Mouse (Mus musculus) heart, postnatal 0 days (tissue): ENCODE measurements around the gene Gjb2. TPM values are rescaled to one million over a fixed set of nuclear protein-coding genes. Genes with fewer than 3 reads are reported as not detected.
"Not testable (repeated sequence)": the region's sequence is repeated elsewhere in the genome, so short reads cannot be mapped to it uniquely, and the experiment has no call there.

Experiments
- ATAC-seq: fragments of 200-750 bp; cut with Nextera tagmentation; 2 replicates; pipeline ENCODE4 v1.8.0; 2017; ENCODE audit warnings: low read depth, moderate number of reproducible peaks, moderate library complexity; ENCODE audit not compliant: insufficient read depth
- DNase-seq: peaks from one replicate; pipeline ENCODE4 v3.0.0-alpha.2; 2016; ENCODE audit warnings: low spot score
- H3K27ac ChIP-seq: fragments of 300-500 bp; sonication (generic); 2 replicates; pipeline ENCODE4 v1.5.1; 2014; ENCODE audit warnings: low read depth, mild to moderate bottlenecking
- H3K27me3 ChIP-seq: fragments of 300-500 bp; sonication (generic); 2 replicates; pipeline ENCODE4 v1.6.1; 2014; ENCODE audit warnings: low read length, mixed read lengths; ENCODE audit not compliant: control insufficient read depth, insufficient read depth
- H3K36me3 ChIP-seq: fragments of 300-500 bp; sonication (generic); replicated peaks from 2 replicates; pipeline ENCODE4 v1.6.1; 2014; ENCODE audit warnings: low read length, mixed read lengths; ENCODE audit not compliant: control insufficient read depth, insufficient read depth
- H3K4me1 ChIP-seq: fragments of 300-500 bp; sonication (generic); 2 replicates; pipeline ENCODE4 v1.6.1; 2014; ENCODE audit warnings: antibody characterized with exemption; ENCODE audit not compliant: control insufficient read depth, insufficient read depth
- H3K4me2 ChIP-seq: fragments of 300-500 bp; sonication (generic); 2 replicates; pipeline ENCODE4 v1.6.1; 2014; ENCODE audit warnings: low read depth, mild to moderate bottlenecking, low read length, moderate library complexity
- H3K4me3 ChIP-seq: fragments of 300-500 bp; sonication (generic); 2 replicates; pipeline ENCODE4 v1.5.1; 2014; ENCODE audit warnings: low read depth, low read length
- H3K9ac ChIP-seq: fragments of 300-500 bp; sonication (generic); replicated peaks from 2 replicates; pipeline ENCODE4 v1.6.1; 2014; ENCODE audit warnings: low read depth, low read length, mixed read lengths
- H3K9me3 ChIP-seq: fragments of 300-500 bp; sonication (generic); replicated peaks from 2 replicates; pipeline ENCODE4 v1.6.1; 2016; ENCODE audit warnings: low read length; ENCODE audit not compliant: control insufficient read depth
- CTCF ChIP-seq: IDR thresholded peaks from 2 replicates; pipeline ENCODE4 v1.5.1; 2016; ENCODE audit warnings: antibody characterized with exemption, control low read depth, low read depth
- EP300 ChIP-seq: IDR thresholded peaks from 2 replicates; pipeline ENCODE4 v1.6.1; 2016; ENCODE audit warnings: antibody characterized with exemption, low read depth
- WGBS: fragments of 180-500 bp; shearing (Covaris S2); extraction: QIAGEN DNeasy Blood & Tissue Kit; methylation state at CpG from one replicate; pipeline ENCODE4 v1.1.7; 2014; 5-methylcytosine and 5-hydroxymethylcytosine counted together
- polyA plus RNA-seq: library from polyadenylated mRNA; unstranded; fragments of >200 nt; fragmentation: Nextera tagmentation; extraction: Ambion mirVana; gene quantifications from 2 replicates; pipeline ENCODE4 v1.2.1, GENCODE M21; 2015
- total RNA-seq: library from RNA; depleted of rRNA; stranded (reverse); fragments of >200 nt; gene quantifications from 2 replicates; pipeline ENCODE4 v1.2.3, GENCODE M21; 2014; ENCODE audit warnings: low replicate concordance; rRNA removed

Gene Gjb2
- total and polyA plus RNA-seq, 2 experiments from 2014 or later, result 0.04 to 0.10 TPM

DNA sequence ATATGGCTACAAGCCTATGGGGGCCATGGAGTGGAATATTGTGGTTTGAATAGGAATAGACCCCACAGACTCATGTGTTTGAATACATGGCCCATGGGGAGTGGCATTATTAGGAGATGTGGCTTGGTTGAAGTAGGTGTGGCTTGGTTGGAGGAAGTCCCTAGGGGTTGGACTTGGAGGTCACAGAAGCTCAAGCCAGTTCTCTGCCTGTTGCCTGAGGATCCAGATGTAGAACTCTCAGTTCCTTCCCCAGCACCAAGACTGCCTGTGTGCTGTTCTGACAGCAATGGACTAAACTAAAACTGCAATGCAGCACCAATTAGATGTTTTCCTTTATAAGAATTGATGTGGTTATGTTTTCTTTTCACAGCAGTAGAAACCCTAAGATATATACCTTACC lies 38.4 kb downstream of the Gjb2 start:
- Histone ChIP-seq H3K27ac (no peak overlapping the region), H3K27me3 (no peaks in the 10 kb centered on the region), H3K4me2 (no peak overlapping the region), H3K4me3 (no peak overlapping the region), H3K9ac (no peak overlapping the region), H3K9me3 (no peaks in the 10 kb centered on the region), H3K36me3 (no peaks in the 10 kb centered on the region), H3K4me1 (no peaks in the 10 kb centered on the region)
- TF ChIP-seq EP300, result no peak
- no peak for TF ChIP-seq CTCF
- no peak for DNase-seq
- ATAC-seq, result no peak

DNA sequence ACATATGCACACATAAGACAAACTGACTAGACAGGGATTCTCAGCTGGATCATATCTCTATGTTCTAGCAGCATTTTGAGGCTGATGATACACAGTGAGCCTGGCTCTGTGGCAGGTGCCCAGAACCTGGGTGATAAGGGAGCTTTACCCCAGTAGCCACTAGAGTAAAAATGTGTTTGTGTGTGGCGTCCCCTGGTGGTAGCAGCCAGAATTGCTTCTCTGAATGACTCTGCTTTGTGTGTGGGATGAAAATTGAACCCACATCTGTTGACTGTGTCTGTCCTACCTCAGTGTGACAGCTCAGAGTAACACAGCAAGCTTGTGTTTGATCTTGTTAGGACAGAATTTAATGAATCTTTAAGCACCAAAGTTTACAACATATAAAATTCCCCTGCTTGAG lies 44.5 kb downstream of the Gjb2 start:
- TF ChIP-seq CTCF, result peak; percentile 85
- H3K4me3 ChIP-seq, H3K9ac ChIP-seq, H3K9me3 ChIP-seq, H3K4me2 ChIP-seq, H3K36me3 ChIP-seq, H3K27ac ChIP-seq: not testable (repeated sequence)
- peak; percentile 38 for DNase-seq
- H3K4me1 ChIP-seq, result peaks cover 11% of the 10 kb centered on the region; the same call in 1 of the 2 replicates
- H3K27me3 ChIP-seq, result peaks cover 25% of the 10 kb centered on the region
- ATAC-seq, result peak; percentile 44; the same call in 1 of the 2 replicates
- WGBS, result 0% methylated on average over 1 of the region's 1 CpGs

DNA sequence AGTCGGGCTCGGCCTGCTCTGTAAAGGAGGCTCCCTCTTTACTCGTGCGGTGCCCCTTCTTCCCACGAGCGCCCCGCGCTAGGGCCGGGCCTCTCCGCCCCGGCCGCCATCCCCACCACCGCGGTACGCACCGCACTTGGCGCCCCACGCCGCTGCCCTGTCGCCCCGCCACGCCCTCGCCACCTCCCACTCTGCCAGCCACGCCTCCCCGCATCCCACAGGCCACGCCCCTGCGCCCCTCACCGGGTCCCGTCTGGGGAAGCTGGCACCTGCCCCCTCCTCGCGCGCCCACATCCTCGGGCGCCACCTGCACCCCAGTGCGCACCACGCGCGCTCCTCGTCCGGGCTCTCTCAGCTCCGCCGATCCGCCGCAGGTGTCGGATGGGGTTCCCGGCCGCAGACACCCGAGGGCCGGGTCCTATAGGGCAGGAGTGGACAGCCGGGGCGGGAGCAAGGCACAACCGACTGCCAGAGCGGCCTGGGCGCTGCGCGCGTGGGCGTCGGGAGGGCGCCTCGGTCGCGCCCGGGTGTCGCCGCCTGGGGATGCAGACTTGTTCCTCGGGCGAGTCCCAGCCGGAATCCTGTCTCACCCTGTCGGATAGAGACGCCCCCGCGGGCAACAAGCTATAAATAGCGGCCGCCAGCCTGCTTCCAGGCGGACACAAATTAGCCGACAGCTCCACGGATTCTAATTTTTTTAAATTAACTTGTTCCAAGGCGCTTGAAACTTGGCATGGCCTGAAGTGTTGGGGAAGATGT lies 46.8 kb downstream of the Gjb2 start, which contains the start of gene Gja3:
TSS of gene Gja3 (minus strand) at position 538 of the 759 bp plus-strand sequence.
- ATAC-seq, result peak; percentile 86
- Histone ChIP-seq H3K27me3 (peaks cover 25% of the 10 kb centered on the region), H3K4me1 (peaks cover 11% of the 10 kb centered on the region; the same call in 1 of the 2 replicates), H3K27ac (peak within 1 kb of the TSS; percentile 77), H3K36me3 (no peaks in the 10 kb centered on the region), H3K4me2 (peak within 1 kb of the TSS; percentile 74), H3K9ac (peak within 1 kb of the TSS; percentile 74), H3K4me3 (peak within 1 kb of the TSS; percentile 82), H3K9me3 (no peaks in the 10 kb centered on the region)
- under 1% methylated on average over 69 of the region's 79 CpGs for WGBS
- DNase-seq, result peak; percentile 33
- TF ChIP-seq EP300 (no peak), CTCF (no peak)

DNA sequence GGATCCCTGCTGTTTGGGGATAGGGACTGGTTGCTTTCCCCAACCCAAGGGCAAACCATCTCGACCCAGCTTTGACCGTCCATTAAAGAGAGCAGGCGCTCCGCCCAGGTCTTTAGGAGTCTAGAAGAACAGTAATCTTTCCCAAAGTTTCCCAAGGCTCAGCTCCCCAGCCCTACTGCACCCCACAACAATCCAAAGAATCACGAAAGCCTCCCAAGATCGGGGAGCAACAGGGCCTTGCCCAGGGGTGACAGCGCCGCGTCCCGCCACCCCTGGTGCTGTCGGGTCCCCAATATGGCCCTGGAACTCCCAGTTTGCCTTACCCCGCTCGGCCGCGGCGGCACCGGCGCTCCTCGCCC lies 47.3 kb downstream of the Gjb2 start:
- H3K4me2 ChIP-seq, result peak overlapping the region; percentile 74
- H3K4me1 ChIP-seq, result peaks cover 11% of the 10 kb centered on the region; the same call in 1 of the 2 replicates
- peaks cover 25% of the 10 kb centered on the region for H3K27me3 ChIP-seq
- DNase-seq (no peak), ATAC-seq (no peak)
- no peaks in the 10 kb centered on the region for H3K9me3 ChIP-seq
- 4% methylated on average over 19 of the region's 19 CpGs for WGBS
- TF ChIP-seq CTCF (no peak), EP300 (no peak)
- H3K4me3 ChIP-seq, result peak overlapping the region; percentile 82
- peak overlapping the region; percentile 77 for H3K27ac ChIP-seq
- no peaks in the 10 kb centered on the region for H3K36me3 ChIP-seq
- H3K9ac ChIP-seq, result peak overlapping the region; percentile 74

DNA sequence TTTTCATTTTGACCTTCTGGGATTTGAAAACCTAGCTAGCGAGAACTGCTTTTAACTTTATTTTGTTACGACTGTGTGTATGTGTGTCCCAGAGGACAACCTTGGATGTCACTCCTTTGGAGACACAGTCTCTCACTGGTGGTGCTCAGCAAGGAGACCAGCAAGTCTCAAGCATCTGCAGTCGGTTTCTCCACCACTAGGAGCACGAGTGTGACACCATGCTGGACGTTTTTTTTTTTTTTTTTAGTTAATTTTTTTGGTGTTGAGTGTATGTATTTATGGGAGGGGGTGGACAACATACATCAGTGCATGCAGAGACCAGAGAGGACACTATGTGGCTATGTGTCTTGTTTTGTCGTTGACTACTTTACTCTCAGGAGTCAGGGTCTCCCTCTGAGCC lies 51.8 kb downstream of the Gjb2 start:
- no peak for DNase-seq

More for the DNA sequence above, 51.8 kb downstream of the Gjb2 start:
- ATAC-seq, result no peak
- no peak overlapping the region for H3K4me2 ChIP-seq
- WGBS, result 60% methylated on average over 6 of the region's 6 CpGs
- no peak for TF ChIP-seq EP300
- no peak for TF ChIP-seq CTCF
- H3K36me3 ChIP-seq, result no peaks in the 10 kb centered on the region
- peaks cover 19% of the 10 kb centered on the region; the same call in 1 of the 2 replicates for H3K4me1 ChIP-seq
- H3K4me3 ChIP-seq, result no peak overlapping the region
- H3K9me3 ChIP-seq, result no peaks in the 10 kb centered on the region
- no peak overlapping the region for H3K27ac ChIP-seq
- H3K9ac ChIP-seq, result no peak overlapping the region
- H3K27me3 ChIP-seq, result peaks cover 14% of the 10 kb centered on the region

Other genes starting within 250 kb of the Gjb2 start
- 18.4 and 20.8 TPM in 2 replicates for gene Zmym2, start 218.0 kb downstream of the Gjb2 start, total RNA-seq
- gene Zmym2, start 218.0 kb downstream of the Gjb2 start, polyA plus RNA-seq, result 16.3 and 18.1 TPM in 2 replicates
- 33.1 and 40.7 TPM in 2 replicates for gene Gja3, start 46.6 kb downstream of the Gjb2 start, total RNA-seq
- gene Gja3, start 46.6 kb downstream of the Gjb2 start, polyA plus RNA-seq, result 53.6 and 61.0 TPM in 2 replicates
- gene Gm4491, start 11.2 kb upstream of the Gjb2 start, total RNA-seq, result not detected in 2 replicates
- not detected in 2 replicates for gene Gm4491, start 11.2 kb upstream of the Gjb2 start, polyA plus RNA-seq
- 5.0 TPM in 1 of 2 replicates, not detected in the other for gene Gjb6, start 28.9 kb upstream of the Gjb2 start, total RNA-seq
- gene Gjb6, start 28.9 kb upstream of the Gjb2 start, polyA plus RNA-seq, result not detected in 2 replicates